Comparison of ENCODE assay signal across 12 mouse cellular contexts in genomic region chr3:32059888-32060656, GRCm38 (mm10).
DNase-seq lines count a peak whose midpoint lies in the region; ATAC-seq and TF ChIP-seq lines count a peak whose summit lies in the region.
"Had no signal": no experiment of that assay in that cellular context is flagged by ENCODE, and none has a peak within 500 bp of the region (broad histone marks: within the 10 kb centered on the region; RNA-seq: fewer than 3 reads in every experiment).

No protein-coding gene starts in this region.

- TF ChIP-seq CTCF in kidney, postnatal 0 days (IDR thresholded peaks at IDR 0.05; ENCODE audit: low read depth), result no peak

- no peak overlapping the region for H3K4me2 ChIP-seq in kidney, postnatal 0 days (ENCODE audit: low read length)
- no peak overlapping the region for H3K4me2 ChIP-seq in forebrain, embryonic 16.5 days (ENCODE audit: low read length)
- no peak overlapping the region for H3K4me2 ChIP-seq in liver, embryonic 11.5 days
- H3K4me2 ChIP-seq: stomach, embryonic 15.5 days had no signal

- H3K9me3 ChIP-seq in kidney, postnatal 0 days (replicated peaks; ENCODE audit: low read length), result no peaks in the 10 kb centered on the region
- H3K9me3 ChIP-seq in forebrain, embryonic 16.5 days (ENCODE audit: control insufficient read depth, low read length), result no peaks in the 10 kb centered on the region
- 0 out of 2 replicates have a peak, but pooled peaks cover 2% of the 10 kb centered on the region for H3K9me3 ChIP-seq in liver, embryonic 11.5 days (ENCODE audit: control insufficient read depth, low read length)
- H3K9me3 ChIP-seq: stomach, embryonic 15.5 days had no signal

- no peak overlapping the region for H3K27ac ChIP-seq in kidney, postnatal 0 days
- no peak overlapping the region for H3K27ac ChIP-seq in forebrain, embryonic 16.5 days (ENCODE audit: low read length)
- no peak overlapping the region for H3K27ac ChIP-seq in liver, embryonic 11.5 days (ENCODE audit: low read depth, low read length)
- H3K27ac ChIP-seq: layer of hippocampus, adult 2 months; stomach, embryonic 15.5 days had no signal

- no peaks in the 10 kb centered on the region for H3K36me3 ChIP-seq in kidney, postnatal 0 days (ENCODE audit: insufficient read depth, low read length)
- H3K36me3 ChIP-seq in forebrain, embryonic 16.5 days (ENCODE audit: control insufficient read depth, insufficient read depth), result no peaks in the 10 kb centered on the region
- H3K36me3 ChIP-seq in liver, embryonic 11.5 days (ENCODE audit: control insufficient read depth, insufficient read depth, low read length), result no peaks in the 10 kb centered on the region
- H3K36me3 ChIP-seq: stomach, embryonic 15.5 days had no signal

- H3K4me1 ChIP-seq in kidney, postnatal 0 days (replicated peaks; ENCODE audit: insufficient read depth, low read length), result no peaks in the 10 kb centered on the region
- peaks cover 10% of the 10 kb centered on the region for H3K4me1 ChIP-seq in forebrain, embryonic 16.5 days (replicated peaks; ENCODE audit: control insufficient read depth, insufficient read depth, low read length)
- no peaks in the 10 kb centered on the region for H3K4me1 ChIP-seq in liver, embryonic 11.5 days (replicated peaks; ENCODE audit: control insufficient read depth, insufficient read depth, low read length)
- H3K4me1 ChIP-seq: stomach, embryonic 15.5 days had no signal

- no peak for ATAC-seq in kidney, postnatal 0 days (replicated peaks; ENCODE audit: low FRiP score, low read depth)
- ATAC-seq in forebrain, embryonic 16.5 days, result peak; percentile 86
- ATAC-seq in liver, embryonic 11.5 days (replicated peaks; ENCODE audit: low FRiP score), result no peak
- no peak for ATAC-seq in megakaryocyte progenitor cell, adult 5-6 weeks (replicated peaks; ENCODE audit: poor library complexity)
- ATAC-seq: activated CD4-positive, CD25-positive, alpha-beta regulatory T cell, adult 4 months had no signal

- WGBS in kidney, postnatal 0 days, result 50% methylated on average over 10 of the region's 10 CpGs
- 40% methylated on average over 10 of the region's 10 CpGs for WGBS in forebrain, embryonic 16.5 days
- WGBS in liver, embryonic 11.5 days, result 66% methylated on average over 10 of the region's 10 CpGs

- peak; percentile 27 for DNase-seq in kidney, postnatal 0 days (ENCODE audit: low spot score)
- DNase-seq in kidney, adult 9 months, result no peak
- DNase-seq in ZHBTc4 (ENCODE audit: low read depth, low spot score), result peak; percentile 46
- peak; percentile 39 for DNase-seq in mesoderm, embryonic 11.5 days (ENCODE audit: low read depth, low spot score)
- no peak for DNase-seq in adrenal gland, postnatal 14 days
- DNase-seq in liver, embryonic 11.5 days (ENCODE audit: low spot score), result no peak
- DNase-seq: cerebellum, adult 8-10 months had no signal

- H3K27me3 ChIP-seq in kidney, postnatal 0 days (ENCODE audit: insufficient read depth, low read length), result no peaks in the 10 kb centered on the region
- H3K27me3 ChIP-seq in forebrain, embryonic 16.5 days (replicated peaks; ENCODE audit: control insufficient read depth, insufficient read depth, low read length), result no peaks in the 10 kb centered on the region
- H3K27me3 ChIP-seq in liver, embryonic 11.5 days (replicated peaks; ENCODE audit: control insufficient read depth, insufficient read depth, low read length), result no peaks in the 10 kb centered on the region
- H3K27me3 ChIP-seq: stomach, embryonic 15.5 days had no signal

- H3K9ac ChIP-seq in kidney, postnatal 0 days (ENCODE audit: low read depth, low read length), result no peak overlapping the region
- no peak overlapping the region for H3K9ac ChIP-seq in forebrain, embryonic 16.5 days (replicated peaks; ENCODE audit: low read depth, low read length)
- H3K9ac ChIP-seq in liver, embryonic 11.5 days (ENCODE audit: low read depth, low read length), result no peak overlapping the region
- H3K9ac ChIP-seq: stomach, embryonic 15.5 days had no signal

- H3K4me3 ChIP-seq in kidney, postnatal 0 days (replicated peaks; ENCODE audit: low read depth, low read length), result no peak overlapping the region
- no peak overlapping the region for H3K4me3 ChIP-seq in forebrain, embryonic 16.5 days (replicated peaks; ENCODE audit: low read length)
- H3K4me3 ChIP-seq in liver, embryonic 11.5 days (ENCODE audit: low read depth, low read length), result no peak overlapping the region
- H3K4me3 ChIP-seq: layer of hippocampus, adult 2 months; stomach, embryonic 15.5 days had no signal

Comparison
In these comparisons a context has a peak if more than half of its experiments do, and no peak if none do; other contexts are left out.
1. DNase-seq: peak in kidney, postnatal 0 days (single experiment), ZHBTc4 (single experiment) and mesoderm, embryonic 11.5 days (single experiment); none in kidney, adult 9 months (single experiment), adrenal gland, postnatal 14 days (single experiment) and liver, embryonic 11.5 days (single experiment).